Comparison of ENCODE assay signal across 8 mouse cellular contexts in genomic region chr2:32917526-32917925, GRCm38 (mm10). TPM values are rescaled to one million over a fixed set of nuclear protein-coding genes. Genes with fewer than 3 reads are reported as not detected.
DNase-seq lines count a peak whose midpoint lies in the region; ATAC-seq lines count a peak whose summit lies in the region.

No protein-coding gene starts in this region.

- H3K9ac ChIP-seq in liver, embryonic 11.5 days (ENCODE audit: low read depth, low read length) = no peak overlapping the region
- no peak overlapping the region for H3K9ac ChIP-seq in midbrain, embryonic 11.5 days (ENCODE audit: low read length)

- 49% methylated on average over 11 of the region's 11 CpGs for WGBS in liver, embryonic 11.5 days
- 86% methylated on average over 11 of the region's 11 CpGs for WGBS in midbrain, embryonic 11.5 days

- no peaks in the 10 kb centered on the region for H3K9me3 ChIP-seq in liver, embryonic 11.5 days (ENCODE audit: control insufficient read depth, low read length)
- no peaks in the 10 kb centered on the region for H3K9me3 ChIP-seq in midbrain, embryonic 11.5 days (ENCODE audit: control insufficient read depth, low read length)

- H3K4me3 ChIP-seq in liver, embryonic 11.5 days (ENCODE audit: low read depth, low read length) = no peak overlapping the region
- H3K4me3 ChIP-seq in midbrain, embryonic 11.5 days (ENCODE audit: low read depth, low read length) = no peak overlapping the region

- H3K27me3 ChIP-seq in liver, embryonic 11.5 days (replicated peaks; ENCODE audit: control insufficient read depth, insufficient read depth, low read length) = no peaks in the 10 kb centered on the region
- H3K27me3 ChIP-seq in midbrain, embryonic 11.5 days (ENCODE audit: control insufficient read depth, insufficient read depth, low read length) = no peaks in the 10 kb centered on the region

- H3K36me3 ChIP-seq in liver, embryonic 11.5 days (ENCODE audit: control insufficient read depth, insufficient read depth, low read length) = peaks cover 13% of the 10 kb centered on the region
- peaks cover 3% of the 10 kb centered on the region; the same call in 1 of the 2 replicates for H3K36me3 ChIP-seq in midbrain, embryonic 11.5 days (ENCODE audit: control insufficient read depth, insufficient read depth, low read length)

- H3K27ac ChIP-seq in liver, embryonic 11.5 days (ENCODE audit: low read depth, low read length) = peak overlapping the region; percentile 9; the same call in 1 of the 2 replicates
- H3K27ac ChIP-seq in midbrain, embryonic 11.5 days (ENCODE audit: low read depth, low read length) = no peak overlapping the region

- H3K4me1 ChIP-seq in liver, embryonic 11.5 days (replicated peaks; ENCODE audit: control insufficient read depth, insufficient read depth, low read length) = peaks cover 21% of the 10 kb centered on the region
- H3K4me1 ChIP-seq in midbrain, embryonic 11.5 days (ENCODE audit: control insufficient read depth, insufficient read depth, low read length) = no peaks in the 10 kb centered on the region

- H3K4me2 ChIP-seq in liver, embryonic 11.5 days = no peak overlapping the region; the same call in 1 of the 2 replicates
- H3K4me2 ChIP-seq in midbrain, embryonic 11.5 days = no peak overlapping the region

- DNase-seq in liver, embryonic 11.5 days (ENCODE audit: low spot score) = no peak
- DNase-seq in liver = no peak
- peak; percentile 65 for DNase-seq in adrenal gland, postnatal 25 days
- DNase-seq in heart, postnatal 36 days = peak; percentile 49 to 50
- peak; percentile 85 for DNase-seq in lung, postnatal 36 days
- DNase-seq in midbrain, embryonic 11.5 days (ENCODE audit: low spot score, missing footprints) = no peak
- DNase-seq in embryo, embryonic 9.5 days (ENCODE audit: extremely low spot score) = no peak

- ATAC-seq in liver, embryonic 11.5 days (replicated peaks; ENCODE audit: low FRiP score) = peak; percentile 40; the same call in 1 of the 2 replicates
- no peak for ATAC-seq in midbrain, embryonic 11.5 days (ENCODE audit: low FRiP score)
- ATAC-seq in cerebellum, adult (ENCODE audit: insufficient number of reproducible peaks, low FRiP score, low TSS enrichment) = no peak

- intact Hi-C loops in heart, postnatal 36 days (cut with DNase I) = no loop called here

RNA-seq across cellular contexts. Expression of gene Fam129b, which starts 41.6 kb away (rescaled TPM):
- 11.1 and 11.9 TPM in 2 replicates for polyA plus RNA-seq in liver, embryonic 11.5 days (2014; fragmentation: Nextera tagmentation; extraction: Ambion mirVana)
- total RNA-seq in adrenal gland, postnatal 25 days (2021) = 14.0 and 15.2 TPM in 2 replicates
- total RNA-seq in heart, postnatal 36 days (2021) = 10 to 100 TPM; 22.5 to 26.9 TPM
- polyA plus RNA-seq in midbrain, embryonic 11.5 days (2014; fragmentation: Nextera tagmentation; extraction: Ambion mirVana) = 10.3 and 10.6 TPM in 2 replicates

RNA-seq across cellular contexts. Expression of gene Rpl12, which starts 43.8 kb away (rescaled TPM):
- 276 and 295 TPM in 2 replicates for polyA plus RNA-seq in liver, embryonic 11.5 days (2014; fragmentation: Nextera tagmentation; extraction: Ambion mirVana)
- 133 and 250 TPM in 2 replicates for total RNA-seq in adrenal gland, postnatal 25 days (2021)
- total RNA-seq in heart, postnatal 36 days (2021) = 10 to 100 TPM; 56.4 to 65.9 TPM
- polyA plus RNA-seq in midbrain, embryonic 11.5 days (2014; fragmentation: Nextera tagmentation; extraction: Ambion mirVana) = 129 and 155 TPM in 2 replicates

RNA-seq across cellular contexts. Expression of gene Lrsam1, which starts 43.9 kb away (rescaled TPM):
- polyA plus RNA-seq in liver, embryonic 11.5 days (2014; fragmentation: Nextera tagmentation; extraction: Ambion mirVana) = 6.1 and 6.7 TPM in 2 replicates
- 17.4 and 28.7 TPM in 2 replicates for total RNA-seq in adrenal gland, postnatal 25 days (2021)
- 10 to 100 TPM; 14.1 to 17.0 TPM for total RNA-seq in heart, postnatal 36 days (2021)
- 9.2 and 9.3 TPM in 2 replicates for polyA plus RNA-seq in midbrain, embryonic 11.5 days (2014; fragmentation: Nextera tagmentation; extraction: Ambion mirVana)

Comparison
In these comparisons a context has a peak if more than half of its experiments do, and no peak if none do; other contexts are left out.
1. DNase-seq: peak in adrenal gland, postnatal 25 days (single experiment), heart, postnatal 36 days (2 of 2) and lung, postnatal 36 days (single experiment); none in liver, embryonic 11.5 days (single experiment), liver (single experiment), midbrain, embryonic 11.5 days (single experiment) and embryo, embryonic 9.5 days (single experiment).